Mouse (Mus musculus): ENCODE data around the gene Olfr131. TPM values are rescaled to one million over a fixed set of nuclear protein-coding genes. Genes with fewer than 3 reads are reported as not detected.

Olfr131 gene
- not detected for polyA plus RNA-seq (2017; shearing (Covaris generic))

GRCm38 (mm10) chr17:38088593-38088992 lies at the start of gene Olfr131:
TSS of gene Olfr131 (minus strand) at chr17:38088693.

GRCm38 (mm10) chr17:38134426-38134825 lies 45.9 kb upstream of the Olfr131 start, which contains the start of gene Olfr132:
TSS of gene Olfr132 (minus strand) at chr17:38134526.

GRCm38 (mm10) chr17:38063621-38064020 lies 24.9 kb downstream of the Olfr131 start, which contains the start of gene Olfr130:
TSS of gene Olfr130 (plus strand) at chr17:38063921.

GRCm38 (mm10) chr17:38059979-38060378 lies 28.5 kb downstream of the Olfr131 start, which contains the start of gene Olfr129:
TSS of gene Olfr129 (minus strand) at chr17:38060079.

Other genes with a start within 250 kb of the Olfr131 start
- under 1 TPM in 1 of 2 experiments, not detected in 1; 0.20 TPM for gene Olfr126, start 241.2 kb downstream of the Olfr131 start, polyA plus RNA-seq (2017; shearing (Covaris generic))
- under 1 TPM in 1 of 2 experiments, not detected in 1; 0.31 TPM for gene Olfr127, start 188.3 kb downstream of the Olfr131 start, polyA plus RNA-seq (2017; shearing (Covaris generic))
- under 1 TPM in 1 of 2 experiments, not detected in 1; 0.20 TPM for gene Olfr128, start 168.1 kb downstream of the Olfr131 start, polyA plus RNA-seq (2017; shearing (Covaris generic))
- not detected for gene Olfr761, start 135.6 kb downstream of the Olfr131 start, polyA plus RNA-seq (2017; shearing (Covaris generic))
- gene Olfr129, start 28.6 kb downstream of the Olfr131 start, polyA plus RNA-seq (2017; shearing (Covaris generic)), result under 1 TPM in 1 of 2 experiments, not detected in 1; 0.45 TPM
- gene Olfr130, start 24.8 kb downstream of the Olfr131 start, polyA plus RNA-seq (2017; shearing (Covaris generic)), result not detected
- under 1 TPM in 1 of 2 experiments, not detected in 1; 0.23 TPM for gene Olfr132, start 45.8 kb upstream of the Olfr131 start, polyA plus RNA-seq (2017; shearing (Covaris generic))
- gene Olfr133, start 56.6 kb upstream of the Olfr131 start, polyA plus RNA-seq (2017; shearing (Covaris generic)), result not detected
- gene Olfr134, start 82.7 kb upstream of the Olfr131 start, polyA plus RNA-seq (2017; shearing (Covaris generic)), result not detected
- gene Olfr135, start 115.6 kb upstream of the Olfr131 start, polyA plus RNA-seq (2017; shearing (Covaris generic)), result not detected
- gene Olfr138, start 172.3 kb upstream of the Olfr131 start, polyA plus RNA-seq (2017; shearing (Covaris generic)), result under 1 TPM in 1 of 2 experiments, not detected in 1; 0.58 TPM
- under 1 TPM in 1 of 2 experiments, not detected in 1; 0.12 TPM for gene Olfr137, start 218.9 kb upstream of the Olfr131 start, polyA plus RNA-seq (2017; shearing (Covaris generic))
- gene Olfr136, start 241.1 kb upstream of the Olfr131 start, polyA plus RNA-seq (2017; shearing (Covaris generic)), result under 1 TPM in 1 of 2 experiments, not detected in 1; 0.26 TPM

Data from activated CD4-positive, CD25-positive, alpha-beta regulatory T cell (primary cell).